Mouse (Mus musculus): ENCODE measurements around the gene Ntn3.

Ntn3 gene

DNA sequence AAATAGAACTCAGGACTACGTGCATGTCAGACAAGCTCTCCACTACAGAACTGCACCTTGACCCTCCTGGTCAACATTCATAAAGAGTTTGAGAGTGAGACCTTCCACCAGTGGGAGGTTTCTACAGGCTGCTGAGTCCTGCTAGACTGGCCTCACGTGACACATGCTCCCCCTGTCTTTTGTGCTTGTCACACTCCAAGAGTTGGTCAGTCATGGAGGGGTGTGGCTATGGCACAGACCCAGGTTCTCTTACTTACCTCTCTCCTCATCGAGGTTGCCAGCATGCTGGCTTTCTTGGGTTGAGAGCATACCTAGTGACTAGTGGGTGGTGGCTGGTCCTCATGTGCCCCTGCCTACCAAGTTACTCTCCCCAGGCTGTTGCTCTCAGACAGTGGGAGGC lies 54.9 kb downstream of the Ntn3 start:
- no peak for DNase-seq (ENCODE audit: extremely low read depth, insufficient read length, low spot score)

Measured in 3134 (cell line).